Mouse (Mus musculus) thymus, adult 2 months (tissue): ENCODE measurements around the gene Cdk12.

ENCODE experiments used
- CTCF ChIP-seq: fragments of 200-500 bp; IDR thresholded peaks from 2 replicates; pipeline ENCODE4 v1.5.1; 2012; ENCODE audit warnings: mild to moderate bottlenecking, control low read depth, low read length, moderate library complexity, borderline replicate concordance; ENCODE audit not compliant: control insufficient read depth, poor library complexity, insufficient read depth; ENCODE audit errors: extremely low read depth
- POLR2A ChIP-seq: fragments of 200-500 bp; IDR thresholded peaks from 2 replicates; pipeline ENCODE4 v1.6.1; 2012; ENCODE audit warnings: mild to moderate bottlenecking, low read length, control low read depth, moderate library complexity; ENCODE audit not compliant: control insufficient read depth, poor library complexity, insufficient read depth; ENCODE audit errors: extremely low read depth

- TF ChIP-seq CTCF (no peak), POLR2A (no peak)
Observed at GRCm38 (mm10) chr11:98205463-98205862, 2.6 kb downstream of the Cdk12 start.
